Mouse (Mus musculus) Patski (cell line): ENCODE results near the gene Slc19a2. TPM values are rescaled to one million over a fixed set of nuclear protein-coding genes. Genes with fewer than 3 reads are reported as not detected.
A peak's percentile ranks its signal among the peaks of the same experiment; 100 is the strongest.

ENCODE experiments used
- ATAC-seq: fragments of 100-300 bp; one replicate; pipeline ENCODE4 v1.8.0; 2021
- CTCF ChIA-PET: fragments of 350-600 bp; sonication (Branson Sonifier 250); formaldehyde crosslinking; loops from one replicate; lab custom pipeline; 2022; ENCODE audit warnings: inconsistent platforms; lab: Charles Lee
- POLR2A ChIA-PET: fragments of 350-600 bp; sonication (Branson Sonifier 250); formaldehyde crosslinking; loops from one replicate; lab custom pipeline; 2022; ENCODE audit warnings: antibody characterized with exemption, inconsistent platforms; lab: Charles Lee
- DNase-seq: peaks from one replicate; pipeline ENCODE4 v3.0.0-alpha.2; 2011; ENCODE audit warnings: low read depth, low spot score
- H3K27me3 ChIP-seq: fragments of 371-371 bp; one replicate; pipeline ENCODE4 v1.5.1; 2021
- CTCF ChIP-seq: fragments of 100-300 bp; IDR thresholded peaks from one replicate; pipeline ENCODE4 v1.5.1; 2021
- in situ Hi-C: fragments of 300-500 bp; cut with MboI; formaldehyde crosslinking; loops from 3 replicates; pipeline ENCODE4 v1.11.1; 2018; ENCODE audit warnings: low pct_unique_long_range_greater_than_20kb, mixed read lengths
- polyA plus RNA-seq: library from polyadenylated mRNA; unstranded; gene quantifications from one replicate; pipeline ENCODE4 v1.2.3, GENCODE M21; 2021

The Slc19a2 gene
- polyA plus RNA-seq = 13.0 TPM

DNA sequence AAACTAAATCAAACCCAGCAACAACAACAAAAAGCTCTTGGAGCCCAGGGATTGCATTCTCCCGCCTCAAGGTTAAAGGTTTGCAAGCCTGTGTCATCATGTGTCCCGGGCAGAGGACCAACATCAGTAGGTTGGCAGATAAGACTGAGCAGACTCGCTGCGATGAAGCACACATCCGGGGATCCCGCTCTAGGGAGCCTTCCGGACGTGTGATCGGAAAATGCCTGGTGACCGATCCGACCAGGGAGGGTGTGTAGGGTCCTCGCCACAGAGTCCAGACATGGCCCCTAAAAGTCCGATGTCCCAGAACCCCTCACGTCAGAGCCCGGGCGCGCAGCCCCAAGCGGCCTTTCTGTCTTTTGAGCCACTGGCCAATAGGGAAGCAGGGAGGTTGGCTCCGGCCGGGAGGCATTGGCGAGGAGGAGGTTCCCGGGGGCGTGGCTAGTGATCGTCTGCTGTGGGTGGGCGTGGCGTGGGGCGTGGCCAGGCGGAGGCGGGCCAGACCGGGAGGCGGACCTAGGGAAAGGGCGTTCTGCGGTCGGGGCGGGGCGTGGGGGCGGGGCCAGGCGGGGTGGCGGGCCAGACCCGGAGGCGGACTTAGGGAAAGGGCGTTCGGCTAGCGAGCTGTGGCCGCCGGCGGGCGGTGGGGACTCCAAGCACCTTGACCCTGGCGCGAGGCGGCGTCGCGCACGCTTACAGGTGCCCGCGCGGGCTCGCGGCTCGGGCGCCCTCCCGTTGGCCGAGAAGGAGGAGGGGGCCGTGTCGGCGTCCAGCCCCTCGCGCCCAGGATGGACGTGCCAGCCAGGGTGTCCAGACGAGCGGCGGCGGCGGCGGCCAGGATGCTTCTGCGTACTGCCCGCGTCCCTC lies at the start of gene Slc19a2:
Slc19a2 (plus strand) TSS at position 582 of the 867 bp plus-strand sequence.
- DNase-seq (no peak), ATAC-seq (peak; percentile 84)
- ChIA-PET POLR2A (no interaction called here), CTCF (interaction anchor here (1.3 to 1.5 kb wide), 2 partner anchors 9 to 66 kb away, joined by 3 to 4 read pairs; no protein-coding TSS in a partner anchor)
- no peaks in the 10 kb centered on the region for H3K27me3 ChIP-seq
- in situ Hi-C loops = no loop called here
- TF ChIP-seq CTCF = no peak

DNA sequence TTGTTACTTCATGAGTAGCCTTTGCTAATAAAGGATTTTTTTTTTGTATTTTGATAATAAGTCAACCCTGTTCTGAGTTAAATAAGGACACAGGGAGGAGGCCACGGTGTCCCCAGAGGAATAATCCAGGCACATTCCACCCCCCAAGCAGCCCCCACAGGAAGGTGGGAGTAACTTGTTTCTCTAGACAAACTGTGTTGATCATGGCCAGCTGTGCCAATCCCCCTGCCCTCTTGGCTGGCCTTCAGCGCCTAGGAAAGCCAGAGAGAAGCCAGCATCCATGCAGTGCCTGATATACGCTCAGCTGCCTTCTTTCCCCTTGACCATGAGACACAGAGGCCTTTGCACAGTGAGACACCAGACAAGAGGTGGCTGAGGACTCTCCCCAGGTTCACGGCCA lies 49.3 kb upstream of the Slc19a2 start:
- ChIA-PET CTCF (no interaction called here), POLR2A (no interaction called here)
- no peak for DNase-seq
- ATAC-seq = no peak
- no peak for TF ChIP-seq CTCF
- in situ Hi-C loops = no loop called here
- peaks cover 6% of the 10 kb centered on the region for H3K27me3 ChIP-seq

DNA sequence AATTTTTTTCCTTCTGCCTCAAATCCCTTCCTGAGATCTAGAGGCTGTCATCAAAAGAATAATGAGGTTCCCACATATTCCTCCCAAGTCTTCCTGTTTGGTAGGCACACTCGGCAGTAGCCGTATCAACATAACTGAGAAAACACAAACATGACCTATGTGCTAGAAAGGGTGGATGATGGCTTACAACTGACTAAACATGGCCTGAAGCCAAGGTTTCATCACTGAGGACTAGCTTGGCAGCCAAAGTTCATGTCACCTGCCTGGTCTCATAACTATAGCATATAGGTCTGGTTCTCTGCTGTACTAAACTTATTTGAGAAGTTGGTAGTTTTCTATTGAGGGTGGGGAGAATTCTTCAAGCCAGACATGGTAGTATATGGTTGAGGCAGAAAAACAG lies 40.4 kb upstream of the Slc19a2 start:
- DNase-seq (no peak), ATAC-seq (no peak)
- POLR2A ChIA-PET = no interaction called here
- no peak for TF ChIP-seq CTCF
- H3K27me3 ChIP-seq = peaks cover 24% of the 10 kb centered on the region
- CTCF ChIA-PET = no interaction called here
- in situ Hi-C loops = no loop called here

DNA sequence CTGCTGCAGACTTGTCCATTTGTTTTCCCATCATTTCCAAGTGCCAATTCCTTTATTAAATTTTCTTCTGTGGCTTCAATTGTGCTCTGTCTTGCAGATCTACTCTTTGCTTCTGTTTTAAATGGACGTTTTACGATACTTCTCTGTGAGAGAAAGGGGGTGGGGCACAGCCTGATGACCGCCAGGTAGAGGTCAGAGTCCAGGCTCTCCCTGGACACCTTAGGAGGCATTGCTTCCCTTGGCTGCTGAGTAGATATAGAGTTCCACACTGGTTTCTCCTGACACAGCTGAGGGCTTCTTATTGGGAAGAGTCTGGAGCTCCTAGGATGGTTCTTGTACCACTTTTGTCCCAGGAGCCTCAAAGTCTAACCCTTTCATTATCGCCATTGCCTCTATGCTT lies 37.9 kb upstream of the Slc19a2 start:
- ATAC-seq (no peak), DNase-seq (no peak)
- in situ Hi-C loops = no loop called here
- TF ChIP-seq CTCF = no peak
- peaks cover 20% of the 10 kb centered on the region for H3K27me3 ChIP-seq
- POLR2A ChIA-PET = no interaction called here
- CTCF ChIA-PET = interaction anchor here (1.0 kb wide), 1 partner anchor 26 kb away, joined by 3 read pairs; no protein-coding TSS in a partner anchor

DNA sequence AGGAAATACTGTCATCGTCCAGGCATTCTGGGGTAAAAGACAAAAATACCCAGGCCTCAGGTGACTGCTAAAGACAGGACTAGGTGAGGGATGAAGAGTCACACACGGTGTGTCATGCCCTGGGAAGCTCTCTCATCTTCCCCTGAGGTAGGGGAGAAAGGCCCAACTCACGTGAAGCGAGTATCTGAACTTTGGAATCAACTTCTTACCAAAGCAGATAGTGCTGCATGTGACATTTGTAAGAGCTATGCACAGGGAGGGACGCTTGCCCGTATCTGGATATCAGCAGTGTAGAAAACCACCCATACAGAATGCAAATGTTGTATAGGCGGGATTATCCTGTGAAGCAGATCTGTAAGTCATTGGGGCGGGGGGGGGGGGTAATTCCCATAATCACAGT lies 36.2 kb upstream of the Slc19a2 start:
- DNase-seq = no peak
- CTCF ChIA-PET = interaction anchor here (0.7 to 1.1 kb wide), 3 partner anchors 8 to 65 kb away, joined by 3 read pairs; no protein-coding TSS in a partner anchor
- no peak for TF ChIP-seq CTCF
- peaks cover 7% of the 10 kb centered on the region for H3K27me3 ChIP-seq
- POLR2A ChIA-PET = no interaction called here
- ATAC-seq = no peak
- in situ Hi-C loops = no loop called here

DNA sequence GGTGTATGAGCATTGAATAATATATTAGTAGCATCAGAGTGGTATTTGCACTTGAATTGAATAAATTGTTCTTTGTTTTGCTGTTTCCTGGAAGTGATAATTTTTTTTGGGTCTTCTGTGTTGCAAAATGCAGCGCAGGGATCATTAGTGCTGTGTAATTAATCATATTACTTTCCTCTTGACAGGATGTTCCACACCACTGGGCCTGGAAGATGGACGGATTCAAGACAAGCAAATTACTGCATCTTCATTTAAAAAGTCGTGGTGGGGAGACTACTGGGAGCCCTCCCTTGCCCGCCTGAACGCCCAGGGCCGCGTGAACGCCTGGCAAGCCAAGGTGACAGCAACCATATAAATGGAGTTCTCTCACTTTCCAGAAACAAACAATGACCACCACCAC lies 34.7 kb upstream of the Slc19a2 start:
- POLR2A ChIA-PET = no interaction called here
- DNase-seq = peak; percentile 7
- CTCF ChIA-PET = no interaction called here
- TF ChIP-seq CTCF = no peak
- in situ Hi-C loops = no loop called here
- peaks cover 6% of the 10 kb centered on the region for H3K27me3 ChIP-seq
- no peak for ATAC-seq

DNA sequence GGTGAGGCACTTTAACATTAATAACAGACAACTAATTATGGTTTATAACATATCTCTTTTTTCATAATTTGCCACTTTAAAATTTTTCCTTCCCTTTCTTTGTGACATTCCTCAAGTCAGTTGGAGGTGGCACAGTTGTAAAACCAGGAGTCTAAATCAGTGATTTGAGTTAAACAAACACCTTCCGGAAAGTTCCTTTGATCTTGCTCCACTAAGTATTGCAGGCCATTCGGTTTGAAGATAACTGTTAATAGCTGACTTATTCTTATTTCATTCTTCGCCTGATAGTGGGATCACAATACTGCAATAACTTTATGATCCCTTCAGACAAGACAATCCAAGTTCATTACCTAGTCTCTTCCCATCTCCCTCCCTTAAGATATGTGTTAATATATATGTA lies 33.7 kb upstream of the Slc19a2 start:
- DNase-seq = no peak
- no peak for ATAC-seq
- H3K27me3 ChIP-seq = peaks cover 4% of the 10 kb centered on the region
- POLR2A ChIA-PET = no interaction called here
- no peak for TF ChIP-seq CTCF
- in situ Hi-C loops = no loop called here
- CTCF ChIA-PET = no interaction called here

DNA sequence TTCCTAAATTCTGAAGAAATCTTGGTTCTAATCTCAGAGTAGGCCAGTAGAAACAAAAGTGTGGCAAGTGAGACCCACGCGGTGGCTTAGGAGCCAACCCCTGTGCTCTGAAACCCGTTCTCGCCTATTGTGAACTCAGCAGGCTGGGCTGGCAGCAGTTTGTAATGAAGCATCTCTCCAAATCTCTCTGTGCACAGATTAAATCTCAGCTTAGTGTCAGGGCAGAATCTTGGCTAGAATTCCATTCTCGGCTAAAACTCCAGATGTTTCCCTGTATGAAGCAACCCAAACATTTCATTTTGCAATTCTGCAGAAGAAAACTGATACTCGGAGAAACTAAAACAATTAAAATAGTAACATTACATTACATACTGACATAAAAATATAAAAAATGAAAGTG lies 33.3 kb upstream of the Slc19a2 start:
- no peak for DNase-seq
- ChIA-PET CTCF (no interaction called here), POLR2A (no interaction called here)
- no peak for ATAC-seq
- TF ChIP-seq CTCF = no peak
- in situ Hi-C loops = no loop called here
- H3K27me3 ChIP-seq = no peaks in the 10 kb centered on the region

DNA sequence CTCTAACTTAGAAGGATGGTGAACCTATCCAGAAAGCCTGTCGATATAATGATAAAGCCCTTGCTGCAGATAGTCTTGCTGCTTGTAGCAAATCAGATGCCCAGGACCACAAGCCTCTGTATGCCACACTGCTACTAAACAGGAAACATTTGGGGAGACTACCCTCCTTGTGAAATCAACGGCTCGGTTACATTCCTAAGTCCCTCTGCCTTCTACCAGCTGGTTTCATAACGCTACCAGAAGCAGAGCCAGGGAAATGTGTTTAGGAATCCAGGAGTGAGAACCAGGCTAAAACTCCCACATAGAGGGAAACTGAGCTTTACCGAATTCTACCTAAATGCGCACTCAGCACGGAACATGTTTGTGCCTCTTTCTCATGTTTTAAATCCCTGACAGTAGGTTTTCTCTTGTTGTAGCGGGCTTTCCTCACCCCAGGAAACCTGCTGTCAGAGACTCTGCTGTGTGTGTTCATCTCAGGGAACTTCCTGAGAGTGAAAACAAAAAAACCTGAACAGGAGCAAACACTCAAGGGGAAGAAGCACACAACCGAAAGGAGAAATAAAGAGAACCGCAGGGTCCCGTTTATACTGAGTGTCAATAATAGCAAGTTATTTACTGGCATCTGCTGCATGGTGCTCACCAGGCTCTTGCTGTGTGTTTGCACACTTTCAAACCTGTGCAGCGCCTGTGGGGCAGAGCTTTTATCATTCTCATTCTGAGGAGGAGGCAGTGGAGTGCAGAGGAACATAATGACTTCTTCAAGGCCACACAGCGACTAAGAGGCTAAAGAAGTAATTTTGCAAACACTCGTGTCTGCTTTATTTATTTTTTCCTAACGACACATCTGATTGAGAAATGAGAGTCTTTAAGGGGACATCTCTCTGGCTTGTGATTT lies 30.8 kb upstream of the Slc19a2 start:
- H3K27me3 ChIP-seq = no peaks in the 10 kb centered on the region
- ChIA-PET CTCF (no interaction called here), POLR2A (no interaction called here)
- ATAC-seq = no peak
- no peak for TF ChIP-seq CTCF
- DNase-seq = no peak
- in situ Hi-C loops = no loop called here

DNA sequence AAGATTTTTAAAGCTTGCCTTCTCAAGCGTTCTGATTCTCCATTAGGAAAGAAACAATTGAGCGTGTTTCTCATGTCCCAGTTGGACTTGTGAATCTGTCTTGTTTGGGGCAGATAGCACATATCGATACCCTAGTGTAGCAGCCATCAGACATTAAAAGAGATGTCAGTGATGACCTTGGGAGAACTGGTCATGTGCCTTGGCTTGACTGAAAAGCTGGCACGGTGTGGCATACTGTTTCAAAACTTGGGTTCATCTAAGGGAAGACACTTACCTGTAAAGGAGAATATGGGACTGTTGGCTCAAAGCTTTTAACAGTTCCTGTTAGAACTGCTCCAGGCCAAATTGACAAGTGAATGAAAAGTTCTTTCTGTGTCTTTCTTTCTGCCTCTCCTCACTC lies 28.6 kb upstream of the Slc19a2 start:
- in situ Hi-C loops = no loop called here
- ATAC-seq (no peak), DNase-seq (no peak)
- H3K27me3 ChIP-seq = no peaks in the 10 kb centered on the region
- POLR2A ChIA-PET = interaction anchor here (0.7 to 1.0 kb wide), 2 partner anchors 18 to 24 kb away, joined by 3 read pairs; no protein-coding TSS in a partner anchor
- CTCF ChIA-PET = interaction anchor here (1.0 kb wide), 2 partner anchors 8 to 27 kb away, joined by 3 read pairs; no protein-coding TSS in a partner anchor
- no peak for TF ChIP-seq CTCF
